Mouse (Mus musculus) Patski (cell line): ENCODE data around the gene Zbtb20. TPM values are rescaled to one million over a fixed set of nuclear protein-coding genes. Genes with fewer than 3 reads are reported as not detected.

Experiments
- ATAC-seq: fragments of 100-300 bp; one replicate; pipeline ENCODE4 v1.8.0; 2021
- CTCF ChIA-PET: fragments of 350-600 bp; sonication (Branson Sonifier 250); formaldehyde crosslinking; loops from one replicate; lab custom pipeline; 2022; ENCODE audit warnings: inconsistent platforms; lab: Charles Lee
- POLR2A ChIA-PET: fragments of 350-600 bp; sonication (Branson Sonifier 250); formaldehyde crosslinking; loops from one replicate; lab custom pipeline; 2022; ENCODE audit warnings: antibody characterized with exemption, inconsistent platforms; lab: Charles Lee
- DNase-seq: peaks from one replicate; pipeline ENCODE4 v3.0.0-alpha.2; 2011; ENCODE audit warnings: low read depth, low spot score
- H3K27me3 ChIP-seq: fragments of 371-371 bp; one replicate; pipeline ENCODE4 v1.5.1; 2021
- CTCF ChIP-seq: fragments of 100-300 bp; IDR thresholded peaks from one replicate; pipeline ENCODE4 v1.5.1; 2021
- in situ Hi-C: fragments of 300-500 bp; cut with MboI; formaldehyde crosslinking; loops from 3 replicates; pipeline ENCODE4 v1.11.1; 2018; ENCODE audit warnings: low pct_unique_long_range_greater_than_20kb, mixed read lengths
- polyA plus RNA-seq: library from polyadenylated mRNA; unstranded; gene quantifications from one replicate; pipeline ENCODE4 v1.2.3, GENCODE M21; 2021

The Zbtb20 gene
- polyA plus RNA-seq, 1 experiment from 2014 or later = 12.2 TPM

DNA sequence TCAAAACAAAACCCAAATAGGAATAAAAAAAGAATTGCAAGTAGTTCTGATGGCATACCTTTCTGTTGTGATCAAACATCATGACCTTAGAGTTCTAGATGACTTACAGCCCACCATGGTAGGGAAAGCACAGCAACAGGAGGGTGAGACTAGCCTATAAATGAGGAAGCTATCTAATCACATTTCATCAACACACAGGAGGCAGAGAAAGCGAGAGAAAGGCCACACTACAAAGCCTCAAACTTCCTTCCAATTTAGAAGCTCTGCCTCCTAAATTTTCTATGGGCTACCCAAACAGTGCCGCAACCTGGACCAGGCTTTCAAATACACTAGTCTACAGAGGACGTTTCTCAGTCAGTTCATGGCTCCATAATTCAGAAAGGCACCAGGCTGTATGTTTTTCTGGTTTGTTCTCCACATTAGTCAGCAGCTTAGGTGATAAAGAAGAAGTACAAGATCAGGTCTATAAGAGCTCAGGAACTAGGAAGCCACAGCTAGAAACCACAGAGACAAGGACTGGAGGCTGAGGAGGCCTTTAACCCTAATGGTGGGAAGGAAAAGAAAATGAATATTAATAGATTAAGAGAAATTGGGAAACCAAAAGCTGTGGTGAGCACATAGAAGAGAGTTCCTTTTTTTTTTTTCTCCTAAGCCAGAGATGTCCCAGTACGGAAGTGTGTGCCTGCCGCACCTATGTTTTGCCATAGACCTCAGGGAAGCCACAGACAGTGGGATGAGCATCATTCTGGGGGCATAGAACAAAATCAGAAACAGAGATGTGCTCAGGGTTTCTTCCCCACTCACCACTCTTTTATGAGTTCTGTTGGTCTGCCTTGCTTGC, 572.7 kb downstream of the Zbtb20 start:
- in situ Hi-C loops = no loop called here
- ATAC-seq (no peak), DNase-seq (no peak)
- POLR2A ChIA-PET = no interaction called here
- CTCF ChIA-PET = interaction anchor here (1.2 to 2.4 kb wide), 3 partner anchors 7 to 14 kb away, joined by 3 to 6 read pairs (median 4); no protein-coding TSS in a partner anchor
- no peak for TF ChIP-seq CTCF
- no peaks in the 10 kb centered on the region for H3K27me3 ChIP-seq

DNA sequence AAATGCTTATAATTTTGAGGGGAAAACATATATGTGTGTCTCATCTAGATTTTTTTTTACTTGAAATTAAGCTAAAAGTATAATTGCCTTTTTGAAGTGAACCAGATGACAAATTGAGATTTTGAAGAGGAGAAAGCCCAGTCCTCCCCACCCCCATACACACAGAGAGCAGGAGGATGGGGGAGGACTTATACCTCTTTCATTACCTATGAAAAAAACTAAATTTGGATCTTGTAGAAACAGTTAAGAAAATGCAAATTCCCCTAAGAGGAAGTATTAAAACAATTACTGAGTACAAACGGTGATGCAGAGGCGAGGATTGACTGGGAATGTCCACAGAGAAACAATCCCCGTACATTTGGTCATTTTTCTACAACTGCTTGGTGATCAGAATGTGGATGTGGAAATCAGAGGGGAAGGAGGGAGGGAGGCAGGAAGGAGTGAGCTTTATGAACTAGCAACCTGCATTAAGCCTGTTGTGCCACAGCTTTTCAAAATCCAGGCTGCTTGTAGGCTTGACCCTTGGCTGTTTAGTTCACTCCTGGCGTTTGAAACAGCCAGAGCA, 578.8 kb downstream of the Zbtb20 start:
- DNase-seq (no peak), ATAC-seq (no peak)
- in situ Hi-C loops = no loop called here
- CTCF ChIA-PET = interaction anchor here (1.6 to 1.8 kb wide), 2 partner anchors 13 to 26 kb away, joined by 4 to 5 read pairs; no protein-coding TSS in a partner anchor
- no peak for TF ChIP-seq CTCF
- POLR2A ChIA-PET = interaction anchor here (1.4 kb wide), 1 partner anchor 10 kb away, joined by 4 read pairs; no protein-coding TSS in a partner anchor
- no peaks in the 10 kb centered on the region for H3K27me3 ChIP-seq

DNA sequence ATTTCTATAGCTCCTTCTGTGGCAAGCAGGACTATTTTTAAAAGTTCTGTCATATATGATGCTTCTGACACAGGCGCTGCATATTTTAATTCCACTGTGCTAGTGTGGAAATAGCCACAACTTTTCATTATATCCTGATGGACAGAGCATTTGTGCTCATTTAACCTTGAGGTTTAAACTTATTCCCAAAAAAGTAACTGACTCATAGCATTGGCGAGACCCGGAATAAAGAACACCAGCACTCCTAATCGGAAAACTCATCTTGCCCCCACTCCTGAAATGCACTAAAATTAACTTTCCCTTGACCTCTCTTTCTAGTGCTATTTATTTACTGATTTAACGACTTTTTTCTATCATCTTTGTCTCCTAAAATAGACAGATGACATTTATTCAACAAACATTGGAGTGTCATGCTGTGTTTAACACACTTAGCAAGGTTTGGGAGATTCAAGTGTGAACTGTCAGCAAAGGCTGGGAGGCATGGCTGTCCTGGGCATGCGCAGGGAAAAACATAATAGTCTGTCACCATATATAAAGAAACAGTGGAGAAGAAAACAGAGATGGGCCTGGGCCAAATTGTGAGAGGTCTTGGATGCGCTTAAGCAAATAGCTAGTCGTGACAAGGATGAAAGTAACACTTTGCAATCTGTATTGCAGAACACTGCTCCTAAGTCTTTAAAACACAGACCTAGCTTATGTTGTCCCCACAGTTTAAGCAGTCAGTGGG, 580.9 kb downstream of the Zbtb20 start:
- no peaks in the 10 kb centered on the region for H3K27me3 ChIP-seq
- in situ Hi-C loops = no loop called here
- ChIA-PET CTCF (interaction anchor here (1.2 kb wide), 1 partner anchor 92 kb away, joined by 3 read pairs; no protein-coding TSS in a partner anchor), POLR2A (no interaction called here)
- ATAC-seq (no peak), DNase-seq (no peak)
- TF ChIP-seq CTCF = no peak

DNA sequence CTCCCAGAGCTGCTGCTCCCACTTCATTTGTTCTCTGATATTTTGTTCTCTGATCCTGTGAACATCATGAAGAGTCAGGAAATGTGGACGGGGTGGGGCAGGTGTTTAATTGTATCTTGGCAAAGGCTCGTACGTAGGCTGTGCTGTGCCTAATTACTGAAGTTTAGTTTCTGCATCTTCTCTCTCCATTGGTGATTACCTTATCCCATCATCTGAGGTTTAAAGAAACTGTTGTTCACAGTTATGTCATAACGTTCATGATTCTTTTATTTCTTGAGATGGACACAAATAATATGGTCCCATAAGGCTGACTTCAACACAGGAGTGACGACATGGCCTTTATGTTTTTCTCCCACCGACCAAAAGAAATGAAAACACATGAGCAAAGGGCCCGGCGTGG, 582.1 kb downstream of the Zbtb20 start:
- ATAC-seq = no peak
- no peak for DNase-seq
- no peaks in the 10 kb centered on the region for H3K27me3 ChIP-seq
- CTCF ChIA-PET = no interaction called here
- no peak for TF ChIP-seq CTCF
- POLR2A ChIA-PET = no interaction called here
- in situ Hi-C loops = no loop called here

DNA sequence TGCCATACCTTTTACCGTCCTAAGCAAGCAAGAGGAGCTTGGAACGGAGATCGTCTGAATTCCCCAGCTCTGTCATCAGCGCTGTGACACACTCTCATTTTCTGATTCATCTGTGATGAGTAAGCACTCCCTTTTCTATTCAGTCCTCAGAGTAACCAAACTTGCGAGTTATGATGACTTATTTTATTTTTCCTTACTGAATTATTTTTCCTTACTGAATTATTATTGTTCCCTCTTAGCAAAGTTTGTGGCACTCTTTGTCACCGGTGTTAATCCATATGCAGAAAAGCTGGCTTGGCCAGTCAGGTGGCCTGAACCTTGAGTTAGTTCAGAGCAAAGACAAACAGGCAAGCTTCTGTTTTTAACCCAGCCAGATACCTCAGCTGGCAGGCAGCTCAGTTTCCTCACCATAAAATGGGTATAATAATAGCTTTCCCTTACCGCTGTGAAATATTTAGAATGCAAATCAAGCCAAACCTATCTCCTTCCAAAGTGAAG, 583.1 kb downstream of the Zbtb20 start:
- ChIA-PET CTCF (interaction anchor here (0.7 to 1.3 kb wide), 2 partner anchors 21 to 23 kb away, joined by 3 read pairs; no protein-coding TSS in a partner anchor), POLR2A (no interaction called here)
- in situ Hi-C loops = no loop called here
- ATAC-seq (peak; percentile 87), DNase-seq (peak; percentile 20)
- no peak for TF ChIP-seq CTCF
- no peaks in the 10 kb centered on the region for H3K27me3 ChIP-seq

DNA sequence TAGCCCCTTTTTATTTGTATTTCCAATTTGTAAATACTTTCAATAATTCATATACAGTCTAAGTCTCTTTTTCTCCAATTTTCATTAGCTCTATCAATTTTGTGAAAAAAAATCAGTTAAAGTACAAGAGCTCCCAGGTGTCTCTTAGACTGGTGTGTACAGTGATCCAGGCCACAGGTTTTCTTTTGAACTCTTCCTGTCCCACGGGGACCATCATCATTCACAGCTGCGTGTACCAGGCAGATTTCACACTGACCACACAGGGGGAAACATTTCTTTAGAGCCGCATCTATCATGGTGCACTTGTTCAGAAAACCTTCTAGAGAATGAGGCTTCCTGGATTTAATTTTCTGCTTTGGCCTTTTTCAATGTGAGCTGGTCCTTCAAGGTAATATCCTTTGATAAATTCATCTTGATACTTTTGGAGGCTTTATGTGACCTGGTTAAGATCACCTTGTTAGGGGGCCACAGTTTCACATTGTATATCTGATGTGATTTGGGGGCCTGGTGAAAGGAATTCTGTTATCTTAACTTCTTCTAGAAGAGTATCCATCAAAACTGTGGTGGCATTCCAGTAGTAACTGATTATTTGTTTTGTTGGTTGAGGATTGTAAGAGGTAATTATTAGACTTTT, 586.2 kb downstream of the Zbtb20 start:
- in situ Hi-C loops = no loop called here
- ATAC-seq = no peak
- H3K27me3 ChIP-seq = no peaks in the 10 kb centered on the region
- ChIA-PET POLR2A (interaction anchor here (1.1 kb wide), 1 partner anchor 211 kb away, joined by 3 read pairs; no protein-coding TSS in a partner anchor), CTCF (interaction anchor here (0.7 to 1.2 kb wide), 2 partner anchors 11 to 14 kb away, joined by 4 read pairs; no protein-coding TSS in a partner anchor)
- no peak for TF ChIP-seq CTCF
- DNase-seq = no peak

DNA sequence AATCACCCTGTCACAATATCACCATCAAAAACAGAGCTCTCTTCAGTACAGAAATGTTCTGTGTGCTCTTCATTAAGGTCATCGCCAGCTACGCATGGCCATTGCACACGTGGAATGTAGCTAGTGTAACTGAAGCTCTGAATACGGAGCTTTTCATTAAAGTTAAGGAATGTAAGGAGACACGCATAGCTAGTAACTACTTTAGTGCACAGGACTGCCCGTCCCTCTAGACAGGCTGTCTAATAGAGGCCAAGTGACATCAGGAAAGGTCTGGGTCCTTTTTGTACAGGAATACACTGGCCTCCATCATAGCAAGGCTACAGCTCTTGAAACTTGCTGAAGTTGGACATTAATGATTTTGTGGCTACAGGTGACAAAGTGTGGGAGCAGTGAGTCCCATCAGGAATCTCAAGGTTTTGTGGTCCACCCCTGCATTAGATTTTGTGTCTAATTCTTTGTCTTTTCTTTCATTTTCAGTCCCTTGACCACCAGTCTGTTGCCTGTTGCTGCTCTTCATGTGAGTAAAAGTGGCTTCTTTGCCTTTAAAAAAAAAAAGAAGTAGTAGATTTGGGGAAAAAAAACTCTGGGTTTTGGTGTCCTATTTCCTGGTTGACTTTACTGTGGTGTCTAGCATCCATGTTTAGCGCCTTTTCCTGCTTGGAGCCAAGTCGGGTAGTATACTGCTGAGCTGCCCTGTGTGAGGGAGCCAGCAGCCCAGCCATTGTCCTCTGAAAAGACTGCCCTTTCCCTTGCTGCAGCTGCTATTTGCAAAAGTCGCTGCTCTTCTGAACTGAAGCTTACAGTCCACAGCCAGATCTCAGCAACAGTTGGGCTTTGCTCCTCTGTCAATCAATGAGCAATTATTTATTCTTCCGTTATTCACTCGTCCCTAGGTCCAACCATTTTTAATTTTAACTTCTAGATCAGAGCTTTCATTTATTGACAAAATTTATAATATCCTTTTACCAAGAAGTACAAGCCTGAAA, 587.1 kb downstream of the Zbtb20 start:
- ATAC-seq (peak; percentile 80), DNase-seq (peak; percentile 15)
- ChIA-PET POLR2A (interaction anchor here (1.1 kb wide), 1 partner anchor 212 kb away, joined by 3 read pairs; no protein-coding TSS in a partner anchor), CTCF (interaction anchor here (0.7 to 1.2 kb wide), 2 partner anchors 10 to 15 kb away, joined by 4 read pairs; no protein-coding TSS in a partner anchor)
- in situ Hi-C loops = no loop called here
- no peaks in the 10 kb centered on the region for H3K27me3 ChIP-seq
- TF ChIP-seq CTCF = no peak

DNA sequence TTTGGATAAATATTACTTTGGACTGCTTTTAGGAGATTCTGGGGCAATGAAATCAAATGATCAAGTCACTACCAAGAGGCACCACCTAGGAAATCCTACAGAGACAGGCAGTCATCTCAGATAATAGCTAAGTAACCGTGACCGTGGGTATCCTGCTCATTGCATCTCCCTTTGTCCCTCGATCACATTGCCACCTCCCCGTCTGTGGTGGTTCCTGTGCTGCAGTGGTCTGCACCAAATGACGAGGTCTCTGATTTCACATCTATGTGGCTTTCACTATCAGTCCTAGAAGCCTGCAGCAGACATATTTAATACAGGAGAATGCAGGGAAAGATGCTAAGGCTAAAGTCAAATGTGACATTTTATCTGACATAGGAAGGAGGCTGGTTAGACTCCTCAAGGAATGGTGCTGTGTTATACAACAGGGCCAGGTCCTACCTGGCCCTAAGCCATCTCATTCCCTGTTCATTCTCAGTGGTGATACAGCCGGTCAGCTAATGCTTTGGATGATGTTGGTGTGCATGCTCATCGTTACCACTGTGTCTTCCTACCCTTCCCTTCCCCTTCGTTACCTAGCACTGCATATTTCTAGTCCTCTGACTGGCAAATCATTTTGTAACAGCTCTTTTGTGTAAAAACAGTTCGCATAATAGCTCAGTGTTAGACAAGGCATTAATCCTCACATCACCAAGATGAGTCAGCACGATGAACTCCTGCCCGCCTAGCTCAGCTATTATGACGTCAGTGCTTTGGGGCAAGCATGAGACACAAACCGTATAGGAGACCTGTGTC, 588.2 kb downstream of the Zbtb20 start:
- no peaks in the 10 kb centered on the region for H3K27me3 ChIP-seq
- CTCF ChIA-PET = interaction anchor here (1.0 to 1.1 kb wide), 2 partner anchors 14 to 28 kb away, joined by 3 read pairs; no protein-coding TSS in a partner anchor
- POLR2A ChIA-PET = no interaction called here
- ATAC-seq (peak; percentile 74), DNase-seq (peak; percentile 58)
- no peak for TF ChIP-seq CTCF
- in situ Hi-C loops = no loop called here
